Mouse (Mus musculus) retina, postnatal 7 days (tissue): ENCODE measurements at regions not wholly inside any gene's neighbourhood (a gene's known extent, or its start where the extent isn't known, plus 50 kb on each side); places are given as distances from the start of the nearest gene placed in this dataset.

Experiments
- DNase-seq: peaks from one replicate; pipeline ENCODE4 v3.0.0-alpha.2; 2012; ENCODE audit warnings: low read depth, low spot score

GRCm38 (mm10) chr11:23996250-23996649 lies 78.6 kb downstream of the A830031A19Rik start:
- DNase-seq: no peak

DNA sequence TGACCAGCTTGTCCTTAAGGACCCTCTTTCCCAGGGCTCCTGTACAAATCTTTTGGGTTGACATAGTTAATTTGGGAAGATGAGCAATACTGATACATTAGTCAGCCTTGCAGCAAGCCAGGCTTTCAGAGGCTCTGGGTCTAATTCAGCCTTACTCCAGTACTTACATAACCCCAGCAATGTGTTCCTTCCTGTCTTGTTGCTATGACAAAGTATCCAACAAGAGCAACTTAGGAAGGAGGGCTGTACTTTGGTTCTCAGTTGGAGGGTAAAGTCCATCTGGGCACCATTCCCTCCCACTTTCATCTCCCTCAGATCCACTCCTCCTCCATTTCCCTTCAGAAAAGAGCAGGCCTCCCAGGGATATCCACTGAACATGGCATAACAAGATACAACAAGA lies 80.7 kb downstream of the A830031A19Rik start:
- no peak for DNase-seq

- DNase-seq: no peak
These were observed 87.1 kb downstream of the A830031A19Rik start for GRCm38 (mm10) chr11:23987532-23988450.

- DNase-seq: no peak
These were observed 89.6 kb downstream of the A830031A19Rik start for GRCm38 (mm10) chr11:23985231-23985630.

GRCm38 (mm10) chr11:23979332-23979731 lies 84.3 kb upstream of the Papolg start:
- DNase-seq: peak; percentile 60

DNA sequence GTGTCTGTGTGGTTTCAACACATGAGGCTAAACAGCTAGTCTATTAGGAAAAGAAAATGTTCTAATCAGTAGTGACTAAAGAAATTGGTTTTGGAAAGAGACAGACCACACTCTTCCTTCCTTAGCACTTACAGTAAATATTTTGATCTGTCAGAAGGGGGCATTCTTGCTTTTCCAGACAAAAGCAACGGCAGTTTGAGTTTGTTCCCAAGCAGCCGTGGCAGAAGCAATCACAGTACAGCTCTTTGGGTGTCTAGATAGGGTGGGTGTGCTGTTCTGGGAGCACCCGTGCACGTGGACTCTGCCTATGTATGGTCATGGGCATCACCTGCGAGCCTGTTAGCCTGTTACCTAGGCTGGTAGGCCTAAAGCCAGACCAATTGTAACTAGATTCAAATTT lies 83.2 kb upstream of the Papolg start:
- DNase-seq: no peak

- no peak for DNase-seq
These were observed 82.0 kb upstream of the Papolg start for GRCm38 (mm10) chr11:23977096-23977495.

- peak; percentile 29 for DNase-seq
These were observed 59.3 kb upstream of the Papolg start for GRCm38 (mm10) chr11:23954323-23954722.

- DNase-seq: no peak
These were observed 50.9 kb upstream of the Papolg start for GRCm38 (mm10) chr11:23945966-23946365.
